Mouse (Mus musculus) CH12.LX (cell line): ENCODE data around the gene Nkx2-5. TPM values are rescaled to one million over a fixed set of nuclear protein-coding genes. Genes with fewer than 3 reads are reported as not detected.

Source experiments
- DNase-seq: peaks from one replicate; pipeline ENCODE4 v3.0.0-alpha.2; 2013; ENCODE audit errors: extremely low read depth
- H3K27ac ChIP-seq: 2 replicates; pipeline ENCODE4 v1.5.1; 2012; ENCODE audit warnings: low read depth, mild to moderate bottlenecking, control low read depth, moderate library complexity; ENCODE audit not compliant: insufficient read depth
- H3K27me3 ChIP-seq: replicated peaks from 2 replicates; pipeline ENCODE3; 2012; ENCODE audit warnings: inconsistent platforms
- H3K36me3 ChIP-seq, 2 experiments: replicated peaks in 1 of 2; 2 replicates each; pipeline versions ENCODE3 to v1.6.1; 2012; ENCODE audit warnings: inconsistent platforms in 1 of 2, low read length in 1 of 2, mild to moderate bottlenecking in 1 of 2, mixed read lengths in 1 of 2, moderate library complexity in 1 of 2; ENCODE audit not compliant: control insufficient read depth in 1 of 2, insufficient read depth in 1 of 2
- H3K4me1 ChIP-seq, 2 experiments: 2 replicates each; pipeline ENCODE4 v1.6.1; 2012; ENCODE audit warnings: inconsistent platforms in 1 of 2, moderate library complexity in 1 of 2; ENCODE audit not compliant: insufficient read depth in 2 of 2, control insufficient read depth in 1 of 2
- H3K4me2 ChIP-seq: 2 replicates; pipeline ENCODE4 v1.6.1; 2012; ENCODE audit warnings: low read depth, mild to moderate bottlenecking, control low read depth; ENCODE audit not compliant: poor library complexity, insufficient read depth, severe bottlenecking
- H3K4me3 ChIP-seq, 3 experiments: fragments of 150-350 bp in 1 of 3; sonication (generic) in 1 of 3; replicated peaks in 1 of 3; 2 replicates each; pipeline versions ENCODE3 to v1.5.1; 2011 to 2012; ENCODE audit warnings: low read depth in 2 of 3, low read length in 2 of 3, mild to moderate bottlenecking in 2 of 3, moderate library complexity in 2 of 3, control low read depth in 1 of 3, improper control_type of control experiment in 1 of 3, inconsistent platforms in 1 of 3, mixed read lengths in 1 of 3; ENCODE audit not compliant: poor library complexity in 1 of 3
- H3K79me2 ChIP-seq: replicated peaks from 2 replicates; pipeline ENCODE4 v1.6.1; 2012; ENCODE audit warnings: mild to moderate bottlenecking, moderate library complexity; ENCODE audit not compliant: control insufficient read depth, poor library complexity, insufficient read depth, severe bottlenecking; ENCODE audit errors: extremely low read depth
- H3K9ac ChIP-seq: 2 replicates; pipeline ENCODE4 v1.6.1; 2012; ENCODE audit warnings: low read depth, mild to moderate bottlenecking, control low read depth, moderate library complexity; ENCODE audit not compliant: insufficient read depth
- H3K9me3 ChIP-seq: replicated peaks from 2 replicates; pipeline ENCODE3; 2012; ENCODE audit warnings: low read length, inconsistent platforms, mixed read lengths
- CHD1 ChIP-seq: IDR thresholded peaks from 2 replicates; pipeline ENCODE4 v1.6.1; 2012; ENCODE audit warnings: low read depth, low read length, improper control_type of control experiment, inconsistent platforms
- CHD2 ChIP-seq: IDR thresholded peaks from 2 replicates; pipeline ENCODE4 v1.6.1; 2011; ENCODE audit warnings: low read length, improper control_type of control experiment
- CTCF ChIP-seq, 2 experiments: IDR thresholded peaks in 1 of 2; conservative IDR thresholded peaks in 1 of 2; 2 replicates each; pipeline ENCODE4 v1.5.1; 2011 to 2012; ENCODE audit warnings: low read depth in 2 of 2, low read length in 2 of 2, improper control_type of control experiment in 1 of 2, inconsistent platforms in 1 of 2, mild to moderate bottlenecking in 1 of 2, moderate library complexity in 1 of 2
- ELF1 ChIP-seq: IDR thresholded peaks from 2 replicates; pipeline ENCODE4 v1.6.1; 2014; ENCODE audit warnings: low read depth, mild to moderate bottlenecking, inconsistent platforms, low read length, improper control_type of control experiment
- EP300 ChIP-seq: IDR thresholded peaks from 2 replicates; pipeline ENCODE4 v1.6.1; 2011; ENCODE audit warnings: low read length, improper control_type of control experiment
- HCFC1 ChIP-seq: IDR thresholded peaks from 2 replicates; pipeline ENCODE4 v1.6.1; 2012; ENCODE audit warnings: low read depth, mild to moderate bottlenecking, inconsistent platforms, low read length, improper control_type of control experiment
- KAT2A ChIP-seq: IDR thresholded peaks from 2 replicates; pipeline ENCODE4 v1.6.1; 2012; ENCODE audit warnings: low read length, improper control_type of control experiment, inconsistent platforms; ENCODE audit not compliant: insufficient replicate concordance
- MAX ChIP-seq: IDR thresholded peaks from 2 replicates; pipeline ENCODE4 v1.6.1; 2011; ENCODE audit warnings: low read length, improper control_type of control experiment
- MAZ ChIP-seq: IDR thresholded peaks from 2 replicates; pipeline ENCODE4 v1.6.1; 2012; ENCODE audit warnings: low read depth, mild to moderate bottlenecking, inconsistent platforms, low read length, improper control_type of control experiment, moderate library complexity
- NELFE ChIP-seq: IDR thresholded peaks from 2 replicates; pipeline ENCODE4 v1.6.1; 2011; ENCODE audit warnings: low read depth, low read length, improper control_type of control experiment
- PAX5 ChIP-seq: IDR thresholded peaks from 2 replicates; pipeline ENCODE4 v1.6.1; 2012; ENCODE audit warnings: low read length, inconsistent platforms, mixed read lengths
- POLR2A ChIP-seq: IDR thresholded peaks from 2 replicates; pipeline ENCODE4 v1.6.1; 2011; ENCODE audit warnings: low read depth, mild to moderate bottlenecking, improper control_type of control experiment, low read length
- POLR2AphosphoS2 ChIP-seq: IDR thresholded peaks from 2 replicates; pipeline ENCODE4 v1.6.1; 2011; ENCODE audit warnings: low read depth, low read length, improper control_type of control experiment
- RAD21 ChIP-seq: IDR thresholded peaks from 2 replicates; pipeline ENCODE4 v1.6.1; 2011; ENCODE audit warnings: low read depth, mild to moderate bottlenecking, low read length, improper control_type of control experiment, moderate library complexity
- RCOR1 ChIP-seq: conservative IDR thresholded peaks from 2 replicates; pipeline ENCODE4 v1.6.1; 2012; ENCODE audit warnings: low read depth, mild to moderate bottlenecking, inconsistent platforms, low read length, improper control_type of control experiment
- SIN3A ChIP-seq: IDR thresholded peaks from 2 replicates; pipeline ENCODE4 v1.6.1; 2012; ENCODE audit warnings: low read length, improper control_type of control experiment, inconsistent platforms
- SMC3 ChIP-seq: IDR thresholded peaks from 2 replicates; pipeline ENCODE4 v1.6.1; 2011; ENCODE audit warnings: low read depth, low read length, improper control_type of control experiment
- TBP ChIP-seq: conservative IDR thresholded peaks from 2 replicates; pipeline ENCODE4 v1.6.1; 2011; ENCODE audit warnings: low read depth, low read length, improper control_type of control experiment
- TCF12 ChIP-seq: IDR thresholded peaks from 2 replicates; pipeline ENCODE4 v1.6.1; 2014; ENCODE audit warnings: low read depth, mild to moderate bottlenecking, inconsistent platforms, low read length, improper control_type of control experiment
- USF1 ChIP-seq: IDR thresholded peaks from 2 replicates; pipeline ENCODE4 v1.6.1; 2014; ENCODE audit warnings: low read depth, mild to moderate bottlenecking, inconsistent platforms, low read length, improper control_type of control experiment
- ZC3H11A ChIP-seq: IDR thresholded peaks from 2 replicates; pipeline ENCODE4 v1.6.1; 2012; ENCODE audit warnings: low read depth, mild to moderate bottlenecking, inconsistent platforms, low read length, improper control_type of control experiment
- dilution Hi-C: fragments of 300-500 bp; cut with MboI; formaldehyde crosslinking; loops from 2 replicates; pipeline ENCODE4 v1.14.3; 2020; ENCODE audit warnings: low sequenced_read_pairs; ENCODE audit not compliant: extremely low pct_unique_long_range_greater_than_20kb, extremely low pct_ligation_motif_present
- in situ Hi-C: fragments of 300-500 bp; cut with MboI; formaldehyde crosslinking; loops from 3 replicates; pipeline ENCODE4 v1.14.3; 2019; ENCODE audit warnings: low sequenced_read_pairs, low pct_ligation_motif_present, low pct_unique_long_range_greater_than_20kb, mixed read lengths
- polyA plus RNA-seq: library from polyadenylated mRNA; unstranded; fragments of >175 nt; gene quantifications from 2 replicates; pipeline ENCODE4 v1.2.1, GENCODE M21; 2012; ENCODE audit warnings: low read depth; ENCODE audit not compliant: insufficient read length
- total RNA-seq, 2 experiments: library from RNA; depleted of rRNA; stranded (reverse); fragments of 300-350 nt in 1 of 2; fragments of >200 nt in 1 of 2; gene quantifications; 2 replicates each; pipeline ENCODE4 v1.2.3; 2012 to 2014

Gene Nkx2-5
- total and polyA plus RNA-seq, 3 experiments: not detected

GRCm38 (mm10) chr17:26793068-26793765, 51.6 kb downstream of the Nkx2-5 start:
- DNase-seq: no peak
- dilution Hi-C loops: no loop called here
- Histone ChIP-seq H3K27ac (0 out of 2 replicates have a peak overlapping the region, but pooled peaks have one; percentile 9), H3K36me3 (peaks cover 22 to 31% of the 10 kb centered on the region in 2 experiments), H3K4me3 (no peak overlapping the region), H3K4me2 (no peak overlapping the region), H3K27me3 (no peaks in the 10 kb centered on the region), H3K9me3 (no peaks in the 10 kb centered on the region), H3K9ac (no peak overlapping the region), H3K79me2 (no peaks in the 10 kb centered on the region), H3K4me1 (peaks cover 47 to 77% of the 10 kb centered on the region in 2 experiments)
- in situ Hi-C loops: no loop called here
- TF ChIP-seq ELF1: 0 out of 2 replicates have a peak, but pooled peaks have one; percentile 21
- no peak for TF ChIP-seq USF1

DNA sequence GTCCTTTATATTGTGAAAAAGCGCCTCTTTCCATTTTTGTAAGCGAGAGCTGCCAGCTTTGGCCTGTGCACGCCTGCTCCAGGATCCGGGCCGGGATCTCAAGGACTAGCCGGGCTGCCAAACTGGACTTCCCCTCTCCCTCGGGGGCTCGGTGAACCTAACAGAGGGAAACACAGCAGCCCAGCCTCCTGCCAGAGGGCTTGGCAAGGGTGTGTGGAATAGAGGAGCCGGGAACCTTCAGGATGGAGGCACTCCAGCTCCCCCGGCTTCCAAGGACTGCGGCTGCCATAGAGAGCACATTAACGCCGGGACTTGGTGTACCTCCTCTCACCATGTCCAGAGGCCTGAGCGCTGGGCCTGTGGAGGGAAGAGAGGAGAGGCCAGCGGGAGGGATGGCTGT, 52.7 kb downstream of the Nkx2-5 start:
- H3K4me1 ChIP-seq: peaks cover 41 to 75% of the 10 kb centered on the region in 2 experiments
- no peak for TF ChIP-seq TCF12
- TF ChIP-seq CHD1: no peak
- no peak for TF ChIP-seq PAX5
- TF ChIP-seq KAT2A: no peak
- no peak for TF ChIP-seq HCFC1
- no peak for TF ChIP-seq POLR2AphosphoS2
- TF ChIP-seq RAD21: no peak
- TF ChIP-seq MAZ: no peak
- TF ChIP-seq CHD2: no peak
- TF ChIP-seq ZC3H11A: no peak
- TF ChIP-seq SIN3A: no peak
- TF ChIP-seq RCOR1: no peak
- no peak for TF ChIP-seq POLR2A
- no peak for TF ChIP-seq SMC3
- TF ChIP-seq MAX: no peak
- TF ChIP-seq CTCF (conservative IDR thresholded peaks at IDR 0.05 in 1 of 2, IDR thresholded peaks at IDR 0.05 in 1 of 2; ENCODE audit: low read depth in 2 of 2, low read length in 2 of 2): no peak
- TF ChIP-seq TBP: no peak
- TF ChIP-seq EP300: no peak
- TF ChIP-seq USF1: no peak
- no peak for TF ChIP-seq NELFE
- TF ChIP-seq, all 38 proteins: peak for 0
- Histone ChIP-seq H3K4me3 (no peak overlapping the region), H3K79me2 (no peaks in the 10 kb centered on the region), H3K27me3 (no peaks in the 10 kb centered on the region), H3K27ac (peak overlapping the region; percentile 99; the same call in 1 of the 2 replicates), H3K9me3 (no peaks in the 10 kb centered on the region), H3K9ac (no peak overlapping the region), H3K4me2 (no peak overlapping the region), H3K36me3 (peaks cover 26 to 37% of the 10 kb centered on the region in 2 experiments)
- dilution Hi-C loops: no loop called here
- in situ Hi-C loops: no loop called here
- no peak for DNase-seq
